Mouse (Mus musculus): ENCODE data around the gene Cyp2f2.

Cyp2f2 gene

DNA sequence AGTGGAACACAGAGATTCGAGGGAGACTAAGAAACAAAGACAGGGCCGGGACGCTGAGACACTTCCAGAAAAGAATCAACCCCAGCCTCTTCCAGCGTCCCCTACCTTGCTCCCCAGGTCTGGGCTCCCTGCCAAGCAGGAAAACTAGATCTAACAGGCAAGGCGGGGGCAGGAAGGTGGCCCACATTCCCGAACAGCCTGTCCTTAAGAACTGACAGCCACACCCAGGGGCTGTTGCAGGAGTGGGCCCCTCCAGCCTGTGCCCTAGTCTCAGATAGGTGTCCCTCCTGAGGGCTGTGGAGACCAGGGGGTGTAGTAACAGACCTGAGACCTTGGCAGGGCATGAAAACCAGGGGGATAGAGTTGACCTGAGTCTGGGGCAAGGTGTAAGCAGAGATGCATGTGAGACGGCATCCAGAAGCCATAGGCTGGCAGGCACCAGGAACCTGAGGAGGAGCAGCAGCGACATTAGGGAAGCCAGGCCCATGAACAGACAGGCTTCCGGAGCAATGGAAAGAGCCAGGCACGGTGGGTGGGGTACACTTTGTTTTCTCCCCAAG is 33.6 kb downstream of the Cyp2f2 start, which contains the start of gene Cyp2t4:
Gene Cyp2t4 (plus strand): TSS at position 510 of the 560 bp plus-strand sequence.
- in situ Hi-C loops (cut with MseI, MboI), result no loop called here

GRCm38 (mm10) chr7:27156005-27156404 is 36.3 kb downstream of the Cyp2f2 start:
- in situ Hi-C loops (cut with MseI, MboI), result no loop called here

- in situ Hi-C loops (cut with MseI, MboI), result no loop called here
These were observed 38.5 kb downstream of the Cyp2f2 start for GRCm38 (mm10) chr7:27158171-27158570.

DNA sequence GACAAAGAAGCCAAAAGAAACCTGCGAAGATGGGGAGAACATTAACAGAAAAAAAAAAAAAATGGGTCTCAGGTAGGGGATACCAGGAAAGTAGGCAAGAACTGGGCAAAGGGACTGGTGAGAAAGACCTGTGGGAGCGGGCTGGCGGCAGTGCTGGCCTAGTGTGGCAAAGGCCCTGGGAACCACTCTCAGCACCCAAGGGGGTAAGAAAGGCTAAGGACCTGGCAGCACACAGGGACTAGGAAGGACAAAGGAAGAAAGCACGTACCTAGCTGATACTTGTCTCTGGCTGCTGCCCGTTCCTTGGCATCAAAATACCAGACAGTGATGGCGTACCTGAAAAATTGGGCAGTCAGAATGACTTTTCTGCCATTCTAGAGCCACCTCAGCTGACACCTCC is 39.5 kb downstream of the Cyp2f2 start:
- in situ Hi-C loops (cut with MseI, MboI), result no loop called here

GRCm38 (mm10) chr7:27159882-27160281 is 40.2 kb downstream of the Cyp2f2 start:
- in situ Hi-C loops (cut with MseI, MboI), result no loop called here

- in situ Hi-C loops (cut with MseI, MboI), result no loop called here
These were observed 41.2 kb downstream of the Cyp2f2 start for GRCm38 (mm10) chr7:27160921-27161320.

- in situ Hi-C loops (cut with MseI, MboI), result no loop called here
These were observed 42.0 kb downstream of the Cyp2f2 start for GRCm38 (mm10) chr7:27161744-27162143.

GRCm38 (mm10) chr7:27162780-27163449 is 43.2 kb downstream of the Cyp2f2 start:
- in situ Hi-C loops (cut with MseI, MboI), result no loop called here

GRCm38 (mm10) chr7:27163450-27163805 is 43.7 kb downstream of the Cyp2f2 start:
- in situ Hi-C loops (cut with MseI, MboI), result no loop called here

- in situ Hi-C loops (cut with MseI, MboI), result no loop called here
These were observed 44.6 kb downstream of the Cyp2f2 start for GRCm38 (mm10) chr7:27164112-27164947.

DNA sequence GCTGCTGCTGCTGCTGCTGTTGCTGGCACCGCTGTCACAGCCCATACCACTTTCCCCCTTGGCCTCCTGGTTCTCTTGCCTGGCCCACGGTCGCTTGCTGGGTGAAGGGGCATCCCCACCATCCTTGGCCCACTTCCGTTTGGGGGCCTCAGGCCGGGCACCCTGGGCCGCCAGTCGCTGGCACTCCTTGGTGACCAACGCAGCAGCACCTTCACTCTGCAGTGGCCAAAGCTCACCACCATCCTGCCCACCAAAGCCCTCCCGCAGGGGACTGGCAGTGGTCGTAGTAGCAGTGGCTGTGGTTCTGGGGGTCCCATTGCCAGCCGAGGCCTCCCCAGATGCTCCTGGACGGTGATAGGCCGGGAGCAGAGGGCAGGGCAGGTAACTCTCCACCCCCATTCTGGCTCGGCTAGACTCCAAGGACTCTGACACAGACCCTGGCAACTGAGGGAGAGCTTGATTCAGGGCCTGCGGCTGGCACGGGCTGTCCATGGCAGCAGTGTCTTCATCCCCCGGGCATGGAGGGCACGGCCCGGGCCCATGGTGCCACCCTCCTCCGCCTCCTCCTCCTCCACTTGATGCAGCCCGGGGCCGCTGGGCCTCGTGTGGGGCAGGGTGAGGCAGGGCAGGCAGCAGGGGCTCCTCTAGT is 45.4 kb downstream of the Cyp2f2 start:
- in situ Hi-C loops (cut with MseI, MboI), result no loop called here

GRCm38 (mm10) chr7:27165696-27166095 is 46.0 kb downstream of the Cyp2f2 start:
- in situ Hi-C loops (cut with MseI, MboI), result no loop called here

DNA sequence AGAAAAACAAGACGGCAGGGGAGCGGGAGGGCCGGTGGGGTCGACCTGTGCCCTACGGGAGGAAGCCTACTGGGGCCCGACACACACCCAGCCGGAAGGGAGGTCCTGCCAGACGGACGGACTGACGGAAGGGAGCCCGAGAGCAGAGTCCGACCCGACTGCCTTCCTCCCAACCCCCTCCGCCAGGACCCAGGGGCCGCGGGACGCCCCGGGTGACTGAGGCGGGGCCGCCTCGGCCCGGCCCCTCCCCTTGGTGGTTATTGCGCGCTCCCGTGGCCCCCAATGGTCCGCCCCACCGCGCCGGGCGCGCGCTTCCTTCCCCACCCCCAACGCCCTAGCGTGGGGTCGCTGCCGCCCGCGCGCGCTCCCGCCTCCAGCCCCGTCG is 46.5 kb downstream of the Cyp2f2 start:
- in situ Hi-C loops (cut with MseI, MboI), result no loop called here

DNA sequence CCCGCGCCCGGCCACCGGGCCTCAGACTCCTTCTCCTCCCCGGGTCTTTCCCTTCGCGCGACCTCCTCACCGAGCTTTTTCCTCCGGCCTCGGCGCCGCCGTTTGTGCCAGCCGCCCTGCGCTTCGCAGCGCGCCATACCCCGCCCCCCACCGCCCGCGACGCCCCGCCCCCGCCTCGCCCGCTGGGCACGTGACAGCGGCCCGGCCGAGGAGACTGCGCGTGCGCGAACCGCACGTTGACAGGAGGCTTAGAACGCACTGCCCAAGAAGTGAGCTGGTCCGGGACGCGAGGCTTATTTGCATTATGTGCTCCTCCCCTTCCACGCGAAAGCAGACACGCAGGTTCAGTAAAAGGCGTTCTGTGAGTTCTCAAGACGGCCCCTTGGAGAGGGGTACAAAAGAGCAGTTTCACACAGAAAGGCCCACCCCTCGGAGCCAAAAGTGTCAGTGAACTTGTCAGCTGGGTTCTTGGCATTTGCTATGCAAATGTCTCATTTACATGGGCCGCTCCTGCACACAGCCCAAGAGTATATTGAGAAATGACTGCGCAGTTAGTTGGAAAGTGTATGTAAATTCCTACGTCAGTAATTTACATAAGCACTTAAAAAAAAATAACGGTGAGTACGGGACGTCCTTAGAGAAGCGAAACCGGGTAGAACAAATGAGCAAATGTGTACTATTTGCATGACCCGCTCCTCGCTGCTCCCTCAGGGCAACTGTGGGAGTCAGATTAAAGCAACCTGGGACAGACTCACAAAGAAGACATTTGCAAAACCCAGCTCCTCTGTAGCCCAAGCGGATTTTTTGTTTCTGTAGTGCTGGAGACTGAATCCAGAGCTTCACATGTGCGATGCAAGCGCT is 47.1 kb downstream of the Cyp2f2 start, which contains the start of gene Egln2:
Gene Egln2 (minus strand): TSS at position 189 of the 861 bp plus-strand sequence.
- in situ Hi-C loops (cut with MseI, MboI), result no loop called here

DNA sequence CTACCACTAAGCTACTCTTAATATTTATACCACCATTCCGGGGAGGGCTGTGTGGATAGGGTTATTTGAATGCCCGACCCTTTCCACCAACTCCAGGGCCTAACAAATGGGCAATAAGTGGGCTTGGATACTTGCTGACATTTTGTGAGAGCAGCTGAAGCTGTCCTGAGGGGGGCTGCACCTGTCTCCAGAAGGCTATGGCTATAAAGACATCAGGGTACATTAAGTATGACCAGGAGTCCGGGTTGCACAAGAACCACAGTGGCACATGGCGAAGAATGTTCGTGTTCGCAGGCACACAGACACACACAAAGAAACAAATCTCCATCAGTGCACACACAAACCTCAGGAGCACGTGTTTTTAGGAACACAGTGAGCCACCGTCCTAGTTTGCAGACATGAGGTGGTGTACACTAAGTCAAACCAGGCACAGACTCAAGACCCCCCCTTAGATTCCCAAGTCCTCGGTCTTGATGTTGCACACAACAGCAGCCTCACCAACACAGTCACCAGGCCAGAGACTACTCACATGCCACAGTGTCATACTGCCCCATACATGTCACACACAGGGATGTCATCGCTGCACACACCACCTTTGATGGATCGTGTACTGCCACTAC is 47.9 kb downstream of the Cyp2f2 start:
- in situ Hi-C loops (cut with MseI, MboI), result no loop called here

DNA sequence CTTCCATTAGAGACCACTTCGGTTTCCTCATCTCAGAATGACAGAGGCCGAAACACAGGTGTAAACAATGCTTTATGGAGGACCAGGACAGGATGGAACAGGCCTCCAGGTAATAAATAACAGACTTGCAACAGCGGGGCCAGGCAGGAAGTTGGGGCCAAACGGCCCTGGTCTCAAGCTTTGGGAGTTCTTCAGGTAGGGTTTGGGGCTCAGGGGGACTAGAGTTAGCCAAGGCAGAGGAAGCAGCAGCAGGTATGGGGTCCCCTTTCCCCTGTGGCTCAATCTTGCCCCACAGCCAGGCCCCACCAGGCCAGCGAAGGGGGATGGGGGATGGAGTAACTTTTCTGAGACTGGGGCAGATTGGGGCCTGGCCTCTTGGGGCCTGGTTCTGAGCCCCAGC is 48.7 kb downstream of the Cyp2f2 start:
- in situ Hi-C loops (cut with MseI, MboI), result no loop called here

DNA sequence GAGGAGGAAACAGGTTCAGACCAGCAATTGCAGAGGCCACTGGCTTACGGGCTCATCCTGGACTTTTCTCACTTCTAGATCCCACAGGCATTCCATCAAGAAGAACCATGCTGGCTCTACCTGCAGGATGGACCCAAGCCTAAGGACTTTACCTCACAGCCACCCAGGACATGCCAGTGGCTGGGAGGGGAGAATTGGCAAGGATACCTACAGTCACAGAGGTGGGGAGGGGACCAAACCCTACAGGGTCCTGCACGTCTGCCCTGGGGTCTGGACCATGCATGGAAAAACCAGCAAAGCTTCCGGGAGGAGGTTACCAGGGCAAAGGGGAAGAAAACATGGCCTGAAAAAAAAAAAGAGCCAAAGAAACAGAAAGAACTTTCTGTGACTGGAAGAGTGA is 51.3 kb downstream of the Cyp2f2 start:
- in situ Hi-C loops (cut with MseI, MboI), result no loop called here

DNA sequence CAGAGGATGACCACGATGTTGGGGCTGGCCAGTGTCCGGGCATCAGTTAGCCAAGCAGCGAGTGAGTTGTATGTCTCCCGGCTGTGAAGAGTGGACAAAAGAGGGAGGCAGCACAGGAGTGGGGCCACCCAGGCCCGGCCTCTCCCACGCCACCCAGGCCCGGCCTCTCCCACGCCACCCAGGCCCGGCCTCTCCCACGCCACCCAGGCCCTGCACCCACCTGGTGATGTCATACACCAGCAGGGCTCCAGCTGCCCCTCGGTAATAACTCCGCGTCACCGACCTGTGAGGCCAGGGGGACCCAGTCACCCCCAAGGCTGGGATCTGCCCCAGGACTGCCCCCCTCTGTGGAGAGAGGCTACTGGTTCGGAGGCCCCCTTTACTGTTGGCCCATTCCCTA is 54.8 kb downstream of the Cyp2f2 start:
- in situ Hi-C loops (cut with MseI, MboI), result no loop called here

- in situ Hi-C loops (cut with MseI, MboI), result no loop called here
These were observed 55.2 kb downstream of the Cyp2f2 start for GRCm38 (mm10) chr7:27174896-27175295.

DNA sequence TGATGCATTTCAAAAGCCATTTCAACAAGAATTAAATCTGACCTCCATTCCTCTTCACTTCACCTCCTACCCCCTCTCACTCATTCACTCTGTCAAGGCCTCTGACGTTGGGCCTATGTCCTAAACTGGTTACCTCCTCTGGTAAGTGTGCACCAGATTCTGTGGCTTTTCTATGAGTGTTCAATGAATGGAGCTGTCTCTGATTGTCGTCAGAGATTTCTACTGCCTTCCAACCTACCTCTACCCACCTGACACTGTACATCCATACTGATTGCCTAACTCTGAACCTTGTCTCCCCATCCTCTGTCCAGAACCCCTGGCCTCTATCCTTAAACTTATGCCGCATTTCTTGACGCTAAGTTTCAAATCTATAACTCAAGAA is 58.2 kb downstream of the Cyp2f2 start:
- in situ Hi-C loops (cut with MseI, MboI), result no loop called here
